Mouse (Mus musculus) intestine, embryonic 15.5 days (tissue): Measurements from ENCODE around the gene Sorcs3. TPM values are rescaled to one million over a fixed set of nuclear protein-coding genes. Genes with fewer than 3 reads are reported as not detected.

Source experiments
- ATAC-seq: fragments of 200-750 bp; cut with Nextera tagmentation; 2 replicates; pipeline ENCODE4 v1.8.0; 2017; ENCODE audit warnings: moderate TSS enrichment, moderate library complexity
- H3K27ac ChIP-seq: fragments of 300-500 bp; sonication (generic); 2 replicates; pipeline ENCODE4 v1.5.1; 2015; ENCODE audit warnings: mild to moderate bottlenecking, inconsistent platforms
- H3K27me3 ChIP-seq: fragments of 300-500 bp; sonication (generic); replicated peaks from 2 replicates; pipeline ENCODE4 v1.6.1; 2015; ENCODE audit warnings: inconsistent platforms
- H3K36me3 ChIP-seq: fragments of 300-500 bp; sonication (generic); 2 replicates; pipeline ENCODE4 v1.6.1; 2015; ENCODE audit warnings: inconsistent platforms
- H3K4me1 ChIP-seq: fragments of 300-500 bp; sonication (generic); replicated peaks from 2 replicates; pipeline ENCODE4 v1.6.1; 2015; ENCODE audit warnings: inconsistent platforms
- H3K4me2 ChIP-seq: fragments of 300-500 bp; sonication (generic); replicated peaks from 2 replicates; pipeline ENCODE4 v1.6.1; 2015; ENCODE audit warnings: mild to moderate bottlenecking, inconsistent platforms
- H3K4me3 ChIP-seq: fragments of 300-500 bp; sonication (generic); replicated peaks from 2 replicates; pipeline ENCODE4 v1.5.1; 2015; ENCODE audit warnings: inconsistent platforms
- H3K9ac ChIP-seq: fragments of 300-500 bp; sonication (generic); 2 replicates; pipeline ENCODE4 v1.6.1; 2015; ENCODE audit warnings: inconsistent platforms
- H3K9me3 ChIP-seq: fragments of 300-500 bp; sonication (generic); 2 replicates; pipeline ENCODE4 v1.6.1; 2016; ENCODE audit warnings: inconsistent platforms
- WGBS: fragments of 180-500 bp; shearing (Covaris S2); methylation state at CpG from one replicate; pipeline ENCODE4 v1.1.7; 2015; 5-methylcytosine and 5-hydroxymethylcytosine counted together
- polyA plus RNA-seq: library from polyadenylated mRNA; unstranded; fragments of >200 nt; fragmentation: Nextera tagmentation; extraction: Ambion mirVana; gene quantifications from 2 replicates; pipeline ENCODE4 v1.2.1, GENCODE M21; 2015

Sorcs3 gene
- polyA plus RNA-seq, 1 experiment from 2014 or later, result 0.89 TPM

GRCm38 (mm10) chr19:48237786-48238372, 32.1 kb downstream of the Sorcs3 start:
- H3K27me3 ChIP-seq, result no peaks in the 10 kb centered on the region
- H3K36me3 ChIP-seq, result no peaks in the 10 kb centered on the region
- no peak overlapping the region for H3K27ac ChIP-seq
- H3K9me3 ChIP-seq, result no peaks in the 10 kb centered on the region
- no peak overlapping the region for H3K4me2 ChIP-seq
- 59% methylated on average over 13 of the region's 13 CpGs for WGBS
- H3K4me1 ChIP-seq, result no peaks in the 10 kb centered on the region
- H3K4me3 ChIP-seq, result no peak overlapping the region
- no peak overlapping the region for H3K9ac ChIP-seq
- ATAC-seq, result no peak

- 83% methylated on average over 9 of the region's 9 CpGs for WGBS
- H3K4me1 ChIP-seq, result no peaks in the 10 kb centered on the region
Observed at GRCm38 (mm10) chr19:48238391-48238790, 32.6 kb downstream of the Sorcs3 start.

GRCm38 (mm10) chr19:48240960-48241359, 35.1 kb downstream of the Sorcs3 start:
- Histone ChIP-seq H3K27ac (no peak overlapping the region), H3K4me3 (no peak overlapping the region), H3K36me3 (no peaks in the 10 kb centered on the region), H3K4me2 (no peak overlapping the region), H3K9me3 (no peaks in the 10 kb centered on the region), H3K4me1 (no peaks in the 10 kb centered on the region), H3K9ac (no peak overlapping the region), H3K27me3 (no peaks in the 10 kb centered on the region)
- WGBS, result 64% methylated on average over 2 of the region's 2 CpGs
- ATAC-seq, result no peak

More at GRCm38 (mm10) chr19:48238391-48238790, 32.6 kb downstream of the Sorcs3 start:
- Histone ChIP-seq H3K4me3 (no peak overlapping the region), H3K9ac (no peak overlapping the region), H3K27me3 (no peaks in the 10 kb centered on the region), H3K9me3 (no peaks in the 10 kb centered on the region), H3K4me2 (no peak overlapping the region), H3K36me3 (no peaks in the 10 kb centered on the region), H3K27ac (no peak overlapping the region)
- ATAC-seq, result no peak

GRCm38 (mm10) chr19:48244036-48244435, 38.2 kb downstream of the Sorcs3 start:
- 73% methylated on average over 3 of the region's 3 CpGs for WGBS
- no peaks in the 10 kb centered on the region for H3K36me3 ChIP-seq
- H3K27ac ChIP-seq, result no peak overlapping the region
- no peak overlapping the region for H3K4me2 ChIP-seq
- H3K4me3 ChIP-seq, result no peak overlapping the region
- no peaks in the 10 kb centered on the region for H3K9me3 ChIP-seq
- H3K27me3 ChIP-seq, result no peaks in the 10 kb centered on the region
- H3K4me1 ChIP-seq, result no peaks in the 10 kb centered on the region
- no peak for ATAC-seq
- no peak overlapping the region for H3K9ac ChIP-seq

GRCm38 (mm10) chr19:48259223-48259622, 53.4 kb downstream of the Sorcs3 start:
- H3K4me2 ChIP-seq, result no peak overlapping the region
- no peaks in the 10 kb centered on the region for H3K36me3 ChIP-seq
- H3K4me3 ChIP-seq, result no peak overlapping the region
- no peaks in the 10 kb centered on the region for H3K9me3 ChIP-seq
- H3K27me3 ChIP-seq, result no peaks in the 10 kb centered on the region
- WGBS, result 66% methylated on average over 7 of the region's 7 CpGs
- no peak overlapping the region for H3K9ac ChIP-seq
- no peak for ATAC-seq
- H3K4me1 ChIP-seq, result no peaks in the 10 kb centered on the region
- H3K27ac ChIP-seq, result no peak overlapping the region

- ATAC-seq, result no peak
- Histone ChIP-seq H3K27ac (no peak overlapping the region), H3K36me3 (no peaks in the 10 kb centered on the region), H3K27me3 (no peaks in the 10 kb centered on the region), H3K4me3 (no peak overlapping the region), H3K4me2 (no peak overlapping the region), H3K9ac (no peak overlapping the region), H3K4me1 (no peaks in the 10 kb centered on the region), H3K9me3 (no peaks in the 10 kb centered on the region)
- WGBS, result 91% methylated on average over 8 of the region's 8 CpGs
Observed at GRCm38 (mm10) chr19:48260671-48261070, 54.8 kb downstream of the Sorcs3 start.

- no peak overlapping the region for H3K4me3 ChIP-seq
- H3K4me1 ChIP-seq, result no peaks in the 10 kb centered on the region
- H3K27ac ChIP-seq, result no peak overlapping the region
- H3K9ac ChIP-seq, result no peak overlapping the region
- no peak for ATAC-seq
- H3K36me3 ChIP-seq, result no peaks in the 10 kb centered on the region
- H3K9me3 ChIP-seq, result no peaks in the 10 kb centered on the region
- no peaks in the 10 kb centered on the region for H3K27me3 ChIP-seq
- 66% methylated on average over 5 of the region's 5 CpGs for WGBS
- H3K4me2 ChIP-seq, result no peak overlapping the region
Observed at GRCm38 (mm10) chr19:48263750-48264149, 57.9 kb downstream of the Sorcs3 start.

GRCm38 (mm10) chr19:48280273-48280672, 74.4 kb downstream of the Sorcs3 start:
- H3K36me3 ChIP-seq, result no peaks in the 10 kb centered on the region
- H3K4me3 ChIP-seq, result no peak overlapping the region
- H3K4me2 ChIP-seq, result no peak overlapping the region
- H3K4me1 ChIP-seq, result no peaks in the 10 kb centered on the region
- no peak overlapping the region for H3K27ac ChIP-seq
- WGBS, result 78% methylated on average over 8 of the region's 8 CpGs
- H3K9ac ChIP-seq, result no peak overlapping the region
- no peak for ATAC-seq
- no peaks in the 10 kb centered on the region for H3K9me3 ChIP-seq
- no peaks in the 10 kb centered on the region for H3K27me3 ChIP-seq

GRCm38 (mm10) chr19:48282250-48282649, 76.4 kb downstream of the Sorcs3 start:
- Histone ChIP-seq H3K36me3 (no peaks in the 10 kb centered on the region), H3K4me1 (no peaks in the 10 kb centered on the region), H3K4me3 (no peak overlapping the region), H3K4me2 (no peak overlapping the region), H3K9me3 (no peaks in the 10 kb centered on the region), H3K27me3 (no peaks in the 10 kb centered on the region), H3K27ac (no peak overlapping the region), H3K9ac (no peak overlapping the region)
- 82% methylated on average over 6 of the region's 6 CpGs for WGBS
- ATAC-seq, result no peak

- Histone ChIP-seq H3K9ac (no peak overlapping the region), H3K27ac (no peak overlapping the region), H3K4me1 (no peaks in the 10 kb centered on the region), H3K9me3 (no peaks in the 10 kb centered on the region), H3K4me2 (no peak overlapping the region), H3K36me3 (no peaks in the 10 kb centered on the region), H3K4me3 (no peak overlapping the region), H3K27me3 (no peaks in the 10 kb centered on the region)
- WGBS, result 54% methylated on average over 4 of the region's 4 CpGs
- ATAC-seq, result no peak
Observed at GRCm38 (mm10) chr19:48283217-48283616, 77.4 kb downstream of the Sorcs3 start.

GRCm38 (mm10) chr19:48285602-48286225, 79.9 kb downstream of the Sorcs3 start:
- H3K9ac ChIP-seq, result no peak overlapping the region
- no peaks in the 10 kb centered on the region for H3K9me3 ChIP-seq
- H3K4me1 ChIP-seq, result no peaks in the 10 kb centered on the region
- H3K27me3 ChIP-seq, result no peaks in the 10 kb centered on the region
- H3K27ac ChIP-seq, result no peak overlapping the region
- no peak overlapping the region for H3K4me2 ChIP-seq
- 68% methylated on average over 10 of the region's 10 CpGs for WGBS
- ATAC-seq, result no peak
- no peak overlapping the region for H3K4me3 ChIP-seq
- no peaks in the 10 kb centered on the region for H3K36me3 ChIP-seq

GRCm38 (mm10) chr19:48294251-48294650, 88.4 kb downstream of the Sorcs3 start:
- H3K27ac ChIP-seq, result no peak overlapping the region
- ATAC-seq, result no peak
- H3K27me3 ChIP-seq, result no peaks in the 10 kb centered on the region
- no peak overlapping the region for H3K4me2 ChIP-seq
- H3K9me3 ChIP-seq, result no peaks in the 10 kb centered on the region
- H3K4me1 ChIP-seq, result no peaks in the 10 kb centered on the region
- no peak overlapping the region for H3K9ac ChIP-seq
- H3K4me3 ChIP-seq, result no peak overlapping the region
- no peaks in the 10 kb centered on the region for H3K36me3 ChIP-seq
- 86% methylated on average over 2 of the region's 2 CpGs for WGBS

- no peak overlapping the region for H3K4me3 ChIP-seq
- no peak for ATAC-seq
Observed at GRCm38 (mm10) chr19:48298384-48298783, 92.6 kb downstream of the Sorcs3 start.

More at GRCm38 (mm10) chr19:48298384-48298783, 92.6 kb downstream of the Sorcs3 start:
- Histone ChIP-seq H3K4me2 (no peak overlapping the region), H3K36me3 (no peaks in the 10 kb centered on the region), H3K9ac (no peak overlapping the region), H3K4me1 (no peaks in the 10 kb centered on the region), H3K9me3 (no peaks in the 10 kb centered on the region), H3K27ac (no peak overlapping the region), H3K27me3 (no peaks in the 10 kb centered on the region)
- 81% methylated on average over 2 of the region's 2 CpGs for WGBS
